23 mouse cellular contexts compared by ENCODE assay signal in genomic region chr12:110479268-110479667, GRCm38 (mm10). TPM values are rescaled to one million over a fixed set of nuclear protein-coding genes. Genes with fewer than 3 reads are reported as not detected.
A peak's percentile ranks its signal among the peaks of the same experiment; 100 is the strongest.
DNase-seq lines count a peak whose midpoint lies in the region; ATAC-seq and TF ChIP-seq lines count a peak whose summit lies in the region.
"Had no signal": no experiment of that assay in that cellular context is flagged by ENCODE, and none has a peak within 500 bp of the region (broad histone marks: within the 10 kb centered on the region; RNA-seq: fewer than 3 reads in every experiment).

No protein-coding gene starts in this region.

- TF ChIP-seq CTCF in layer of hippocampus, adult 2 months (conservative IDR thresholded peaks at IDR 0.05): no peak

- intact Hi-C loops in heart, postnatal 25 days (cut with DNase I): no loop called here

- H3K4me3 ChIP-seq in heart, embryonic 14.5 days (ENCODE audit: control insufficient read depth in 1 of 2, insufficient read depth in 1 of 2, low read depth in 1 of 2, low read length in 2 of 2): no peak overlapping the region
- no peak overlapping the region for H3K4me3 ChIP-seq in layer of hippocampus, adult 2 months
- H3K4me3 ChIP-seq: embryonic facial prominence, embryonic 10.5 days; forebrain, embryonic 15.5 days; kidney, embryonic 15.5 days; myocyte; neural tube, embryonic 13.5 days had no signal

- H3K4me1 ChIP-seq in heart, embryonic 14.5 days (ENCODE audit: control insufficient read depth in 2 of 2, insufficient read depth in 2 of 2, low read length in 2 of 2): peaks cover 11 to 18% of the 10 kb centered on the region in 2 experiments

- H3K4me2 ChIP-seq in heart, embryonic 14.5 days (ENCODE audit: low read length): no peak overlapping the region
- H3K4me2 ChIP-seq: forebrain, embryonic 15.5 days; kidney, embryonic 15.5 days; neural tube, embryonic 13.5 days had no signal

- H3K27ac ChIP-seq in heart, embryonic 14.5 days (replicated peaks in 1 of 2; ENCODE audit: control insufficient read depth in 1 of 2, insufficient read depth in 1 of 2, low read depth in 2 of 2, low read length in 2 of 2): peak overlapping the region in 1 of 2 experiments; percentile 61; a peak in 1 of 4 replicates
- H3K27ac ChIP-seq in layer of hippocampus, adult 2 months: peak overlapping the region; percentile 76
- H3K27ac ChIP-seq: embryonic facial prominence, embryonic 10.5 days; forebrain, embryonic 15.5 days; kidney, embryonic 15.5 days; liver, embryonic 14.5 days; neural tube, embryonic 13.5 days had no signal

- peaks cover 16% of the 10 kb centered on the region for H3K36me3 ChIP-seq in heart, embryonic 14.5 days (ENCODE audit: control insufficient read depth, insufficient read depth, low read length)
- H3K36me3 ChIP-seq: forebrain, embryonic 15.5 days had no signal

- ATAC-seq in heart, embryonic 14.5 days (ENCODE audit: insufficient number of reproducible peaks, insufficient read depth, low FRiP score, low read depth): no peak
- ATAC-seq: forebrain, embryonic 15.5 days; midbrain, embryonic 16.5 days had no signal

- peak; percentile 25 for DNase-seq in adrenal gland, postnatal 14 days
- DNase-seq in adrenal gland, adult 18-20 months (ENCODE audit: low spot score in 2 of 2): no peak
- no peak for DNase-seq in heart, postnatal 25 days (ENCODE audit: low spot score)
- no peak for DNase-seq in layer of hippocampus, adult 2 months (ENCODE audit: low spot score in 2 of 2)
- no peak for DNase-seq in layer of hippocampus, adult 18-20 months (ENCODE audit: low spot score in 2 of 2)
- DNase-seq in R1 (ENCODE audit: low read depth, low spot score): peak; percentile 52
- DNase-seq: cerebellum, adult 11 months; cerebellum, adult 9-11 months; gastrocnemius, postnatal 25 days; kidney, adult 11 months; layer of hippocampus, adult 9-11 months; lung, postnatal 4 days; retina, postnatal 1 day; right cerebral cortex, postnatal 25 days; spleen, adult 18-20 months had no signal

- no peaks in the 10 kb centered on the region for H3K27me3 ChIP-seq in heart, embryonic 14.5 days (ENCODE audit: control insufficient read depth, insufficient read depth, low read length)
- H3K27me3 ChIP-seq: forebrain, embryonic 15.5 days; kidney, embryonic 15.5 days; neural tube, embryonic 13.5 days had no signal

- H3K9me3 ChIP-seq in heart, embryonic 14.5 days (ENCODE audit: control insufficient read depth, low read length): no peaks in the 10 kb centered on the region
- H3K9me3 ChIP-seq: embryonic facial prominence, embryonic 10.5 days; forebrain, embryonic 15.5 days; kidney, embryonic 15.5 days; neural tube, embryonic 13.5 days had no signal

- peak overlapping the region; percentile 47; the same call in 1 of the 2 replicates for H3K9ac ChIP-seq in heart, embryonic 14.5 days (ENCODE audit: low read length)
- H3K9ac ChIP-seq: forebrain, embryonic 15.5 days; kidney, embryonic 15.5 days; liver, embryonic 14.5 days; neural tube, embryonic 13.5 days had no signal

- WGBS in heart, embryonic 14.5 days: 65% methylated on average over 12 of the region's 12 CpGs

RNA-seq across cellular contexts. Expression of gene Ppp2r5c, which starts 32.3 kb away (rescaled TPM):
- 102 and 107 TPM in 2 replicates for total RNA-seq in adrenal gland, postnatal 14 days (2021)
- total RNA-seq in adrenal gland, adult 18-20 months (2021): 100 to 1,000 TPM in 1 of 2 experiments, 10 to 100 TPM in 1; 97.8 to 113 TPM
- polyA plus RNA-seq in heart, embryonic 14.5 days (2014; fragmentation: Nextera tagmentation; extraction: Ambion mirVana): 131 and 138 TPM in 2 replicates
- 10 to 100 TPM; 90.4 to 91.5 TPM for total RNA-seq in heart, postnatal 25 days (2021)
- total RNA-seq in layer of hippocampus, adult 2 months (2021): 100 to 1,000 TPM; 243 to 252 TPM
- 100 to 1,000 TPM; 241 to 242 TPM for total RNA-seq in layer of hippocampus, adult 18-20 months (2021)

Comparison
In these comparisons a context has a peak if more than half of its experiments do, and no peak if none do; other contexts are left out.
1. DNase-seq: peak in adrenal gland, postnatal 14 days (single experiment) and R1 (single experiment); none in adrenal gland, adult 18-20 months (0 of 2), heart, postnatal 25 days (single experiment), layer of hippocampus, adult 2 months (0 of 2) and layer of hippocampus, adult 18-20 months (0 of 2).